Mouse (Mus musculus): ENCODE data around the gene Adsl. TPM values are rescaled to one million over a fixed set of nuclear protein-coding genes. Genes with fewer than 3 reads are reported as not detected.
A peak's percentile ranks its signal among the peaks of the same experiment; 100 is the strongest.

Gene Adsl
- total RNA-seq, 4 experiments from 2014 or later = 142 to 167 (median 153) TPM

GRCm38 (mm10) chr15:80941468-80942040, 6.7 kb upstream of the Adsl start:
- DNase-seq (ENCODE audit: low spot score in 2 of 2) = no peak

- DNase-seq (ENCODE audit: low spot score in 2 of 2) = no peak
Observed at GRCm38 (mm10) chr15:80945851-80946250, 2.4 kb upstream of the Adsl start.

- DNase-seq (ENCODE audit: low spot score in 2 of 2) = no peak
Observed at GRCm38 (mm10) chr15:80949431-80949830, 1.1 kb downstream of the Adsl start.

GRCm38 (mm10) chr15:80950055-80950454, 1.8 kb downstream of the Adsl start:
- DNase-seq (ENCODE audit: low spot score in 2 of 2) = no peak

- no peak for DNase-seq (ENCODE audit: low spot score in 2 of 2)
Observed at GRCm38 (mm10) chr15:80953971-80954370, 5.7 kb downstream of the Adsl start.

- DNase-seq (ENCODE audit: low spot score in 2 of 2) = no peak
Observed at GRCm38 (mm10) chr15:80954861-80955260, 6.6 kb downstream of the Adsl start.

- DNase-seq (ENCODE audit: low spot score in 2 of 2) = peak; percentile 22 to 51
Observed at GRCm38 (mm10) chr15:80955836-80956438, 7.6 kb downstream of the Adsl start.

- DNase-seq (ENCODE audit: low spot score in 2 of 2) = no peak
Observed at GRCm38 (mm10) chr15:80969371-80969770, 21.1 kb downstream of the Adsl start.

GRCm38 (mm10) chr15:80974311-80974710, 26.0 kb downstream of the Adsl start:
- no peak for DNase-seq (ENCODE audit: low spot score in 2 of 2)

- no peak for DNase-seq (ENCODE audit: low spot score in 2 of 2)
Observed at GRCm38 (mm10) chr15:80975666-80976065, 27.4 kb downstream of the Adsl start.

- peak; percentile 71 to 80 for DNase-seq (ENCODE audit: low spot score in 2 of 2)
Observed at GRCm38 (mm10) chr15:80977620-80978334, 29.5 kb downstream of the Adsl start, which contains the start of gene Sgsm3. Gene Sgsm3 (plus strand): TSS chr15:80977765.

- no peak for DNase-seq (ENCODE audit: low spot score in 2 of 2)
Observed at GRCm38 (mm10) chr15:80979611-80980010, 31.3 kb downstream of the Adsl start.

- no peak for DNase-seq (ENCODE audit: low spot score in 2 of 2)
Observed at GRCm38 (mm10) chr15:80981176-80981575, 32.9 kb downstream of the Adsl start.

- DNase-seq (ENCODE audit: low spot score in 2 of 2) = no peak
Observed at GRCm38 (mm10) chr15:80983264-80983663, 35.0 kb downstream of the Adsl start.

- DNase-seq (ENCODE audit: low spot score in 2 of 2) = no peak
Observed at GRCm38 (mm10) chr15:80988331-80988730, 40.0 kb downstream of the Adsl start.

- DNase-seq (ENCODE audit: low spot score in 2 of 2) = no peak
Observed at GRCm38 (mm10) chr15:80989712-80990111, 41.4 kb downstream of the Adsl start.

- no peak for DNase-seq (ENCODE audit: low spot score in 2 of 2)
Observed at GRCm38 (mm10) chr15:80994959-80995358, 46.7 kb downstream of the Adsl start.

- DNase-seq (ENCODE audit: low spot score in 2 of 2) = no peak
Observed at GRCm38 (mm10) chr15:80996090-80996835, 48.0 kb downstream of the Adsl start.

- DNase-seq (ENCODE audit: low spot score in 2 of 2) = no peak
Observed at GRCm38 (mm10) chr15:80997077-80997476, 48.8 kb downstream of the Adsl start.

- no peak for DNase-seq (ENCODE audit: low spot score in 2 of 2)
Observed at GRCm38 (mm10) chr15:81000419-81001138, 52.3 kb downstream of the Adsl start.

- DNase-seq (ENCODE audit: low spot score in 2 of 2) = no peak
Observed at GRCm38 (mm10) chr15:81006127-81006735, 57.9 kb downstream of the Adsl start.
